Mouse (Mus musculus): ENCODE measurements around the gene Mlycd.

Mlycd gene

GRCm38 (mm10) chr8:119433582-119434174 lies 39.0 kb downstream of the Mlycd start, which contains the start of gene Osgin1:
Gene Osgin1, plus strand, starts transcription at chr8:119434124.
- no peak for DNase-seq (ENCODE audit: low spot score)

GRCm38 (mm10) chr8:119434569-119434968 lies 39.9 kb downstream of the Mlycd start:
- no peak for DNase-seq (ENCODE audit: low spot score)

GRCm38 (mm10) chr8:119435527-119435926 lies 40.8 kb downstream of the Mlycd start:
- DNase-seq (ENCODE audit: low spot score) = no peak

GRCm38 (mm10) chr8:119436331-119436730 lies 41.7 kb downstream of the Mlycd start:
- DNase-seq (ENCODE audit: low spot score) = no peak

GRCm38 (mm10) chr8:119436933-119437332 lies 42.3 kb downstream of the Mlycd start:
- DNase-seq (ENCODE audit: low spot score) = no peak

- DNase-seq (ENCODE audit: low spot score) = no peak
These were observed 42.8 kb downstream of the Mlycd start for GRCm38 (mm10) chr8:119437506-119437905.

GRCm38 (mm10) chr8:119438876-119439275 lies 44.2 kb downstream of the Mlycd start:
- DNase-seq (ENCODE audit: low spot score) = no peak

- DNase-seq (ENCODE audit: low spot score) = no peak
These were observed 44.7 kb downstream of the Mlycd start for GRCm38 (mm10) chr8:119439424-119439823.

GRCm38 (mm10) chr8:119439893-119440249 lies 45.2 kb downstream of the Mlycd start:
- DNase-seq (ENCODE audit: low spot score) = no peak

GRCm38 (mm10) chr8:119440250-119440951 lies 45.7 kb downstream of the Mlycd start:
- no peak for DNase-seq (ENCODE audit: low spot score)

GRCm38 (mm10) chr8:119440952-119441270 lies 46.2 kb downstream of the Mlycd start:
- peak; percentile 43 for DNase-seq (ENCODE audit: low spot score)

- no peak for DNase-seq (ENCODE audit: low spot score)
These were observed 47.3 kb downstream of the Mlycd start for GRCm38 (mm10) chr8:119442013-119442412.

GRCm38 (mm10) chr8:119442970-119443369 lies 48.3 kb downstream of the Mlycd start:
- DNase-seq (ENCODE audit: low spot score) = no peak

- DNase-seq (ENCODE audit: low spot score) = peak; percentile 51
These were observed 51.7 kb downstream of the Mlycd start, which contains the start of gene Necab2 for GRCm38 (mm10) chr8:119446211-119446989. Gene Necab2, plus strand, starts transcription at chr8:119446719.

- DNase-seq (ENCODE audit: low spot score) = no peak
These were observed 52.5 kb downstream of the Mlycd start for GRCm38 (mm10) chr8:119446990-119447780.

- no peak for DNase-seq (ENCODE audit: low spot score)
These were observed 53.1 kb downstream of the Mlycd start for GRCm38 (mm10) chr8:119447781-119448170.

GRCm38 (mm10) chr8:119449627-119450026 lies 54.9 kb downstream of the Mlycd start:
- DNase-seq (ENCODE audit: low spot score) = no peak

GRCm38 (mm10) chr8:119451131-119451530 lies 56.5 kb downstream of the Mlycd start:
- DNase-seq (ENCODE audit: low spot score) = no peak

- DNase-seq (ENCODE audit: low spot score) = no peak
These were observed 58.2 kb downstream of the Mlycd start for GRCm38 (mm10) chr8:119452919-119453318.

- no peak for DNase-seq (ENCODE audit: low spot score)
These were observed 61.4 kb downstream of the Mlycd start for GRCm38 (mm10) chr8:119456045-119456444.

GRCm38 (mm10) chr8:119459724-119460123 lies 65.0 kb downstream of the Mlycd start:
- no peak for DNase-seq (ENCODE audit: low spot score)
